Mouse (Mus musculus) forebrain, embryonic 15.5 days (tissue): ENCODE results near the gene Scg3. TPM values are rescaled to one million over a fixed set of nuclear protein-coding genes. Genes with fewer than 3 reads are reported as not detected.
"Not testable (repeated sequence)": the region's sequence is repeated elsewhere in the genome, so short reads cannot be mapped to it uniquely, and the experiment has no call there.

ENCODE experiments used
- ATAC-seq: fragments of 200-750 bp; cut with Nextera tagmentation; replicated peaks from 2 replicates; pipeline ENCODE4 v1.8.0; 2017; ENCODE audit warnings: mild to moderate bottlenecking, moderate TSS enrichment, moderate library complexity
- H3K27ac ChIP-seq: fragments of 300-500 bp; sonication (generic); replicated peaks from 2 replicates; pipeline ENCODE4 v1.5.1; 2015; ENCODE audit warnings: mild to moderate bottlenecking, inconsistent platforms
- H3K27me3 ChIP-seq: fragments of 300-500 bp; sonication (generic); 2 replicates; pipeline ENCODE4 v1.6.1; 2015; ENCODE audit warnings: inconsistent platforms
- H3K36me3 ChIP-seq: fragments of 300-500 bp; sonication (generic); 2 replicates; pipeline ENCODE4 v1.6.1; 2015; ENCODE audit warnings: mild to moderate bottlenecking, inconsistent platforms
- H3K4me1 ChIP-seq: fragments of 300-500 bp; sonication (generic); 2 replicates; pipeline ENCODE4 v1.6.1; 2015; ENCODE audit warnings: inconsistent platforms
- H3K4me2 ChIP-seq: fragments of 300-500 bp; sonication (generic); replicated peaks from 2 replicates; pipeline ENCODE4 v1.6.1; 2015; ENCODE audit warnings: mild to moderate bottlenecking, inconsistent platforms
- H3K4me3 ChIP-seq: fragments of 300-500 bp; sonication (generic); 2 replicates; pipeline ENCODE4 v1.5.1; 2015; ENCODE audit warnings: mild to moderate bottlenecking, inconsistent platforms
- H3K9ac ChIP-seq: fragments of 300-500 bp; sonication (generic); replicated peaks from 2 replicates; pipeline ENCODE4 v1.6.1; 2015; ENCODE audit warnings: mild to moderate bottlenecking, inconsistent platforms
- H3K9me3 ChIP-seq: fragments of 300-500 bp; sonication (generic); 2 replicates; pipeline ENCODE4 v1.6.1; 2016; ENCODE audit warnings: inconsistent platforms
- WGBS: fragments of 180-500 bp; shearing (Covaris S2); methylation state at CpG from one replicate; pipeline ENCODE4 v1.1.7; 2015; ENCODE audit warnings: mixed read lengths; 5-methylcytosine and 5-hydroxymethylcytosine counted together
- polyA plus RNA-seq: library from polyadenylated mRNA; unstranded; fragments of >200 nt; fragmentation: Nextera tagmentation; extraction: Ambion mirVana; gene quantifications from 2 replicates; pipeline ENCODE4 v1.2.1, GENCODE M21; 2015

Scg3 gene
- polyA plus RNA-seq, 1 experiment from 2014 or later = 123 TPM

- Histone ChIP-seq H3K9ac (no peak overlapping the region), H3K27me3 (no peaks in the 10 kb centered on the region), H3K9me3 (no peaks in the 10 kb centered on the region), H3K4me1 (no peaks in the 10 kb centered on the region), H3K4me2 (no peak overlapping the region), H3K4me3 (no peak overlapping the region), H3K36me3 (peaks cover 70% of the 10 kb centered on the region), H3K27ac (no peak overlapping the region)
- WGBS = 97% methylated on average over 8 of the region's 8 CpGs
- no peak for ATAC-seq
These were observed 22.9 kb downstream of the Scg3 start for GRCm38 (mm10) chr9:75660917-75661316.

GRCm38 (mm10) chr9:75656456-75656855, 27.4 kb downstream of the Scg3 start:
- not testable (repeated sequence) for H3K27ac ChIP-seq, H3K9ac ChIP-seq, H3K4me1 ChIP-seq, H3K27me3 ChIP-seq, H3K4me3 ChIP-seq, H3K4me2 ChIP-seq, ATAC-seq, H3K9me3 ChIP-seq
- peaks cover 67% of the 10 kb centered on the region for H3K36me3 ChIP-seq
- 86% methylated on average over 3 of the region's 3 CpGs for WGBS

GRCm38 (mm10) chr9:75653981-75654911, 29.6 kb downstream of the Scg3 start:
- Histone ChIP-seq H3K4me3 (no peak overlapping the region), H3K9ac (no peak overlapping the region), H3K36me3 (peaks cover 68% of the 10 kb centered on the region), H3K4me1 (no peaks in the 10 kb centered on the region), H3K4me2 (no peak overlapping the region), H3K9me3 (no peaks in the 10 kb centered on the region), H3K27ac (no peak overlapping the region), H3K27me3 (no peaks in the 10 kb centered on the region)
- 63% methylated on average over 12 of the region's 12 CpGs for WGBS
- no peak for ATAC-seq

- Histone ChIP-seq H3K4me3 (no peak overlapping the region), H3K4me1 (no peaks in the 10 kb centered on the region), H3K36me3 (peaks cover 66% of the 10 kb centered on the region), H3K27ac (no peak overlapping the region), H3K4me2 (no peak overlapping the region), H3K27me3 (no peaks in the 10 kb centered on the region), H3K9ac (no peak overlapping the region), H3K9me3 (no peaks in the 10 kb centered on the region)
- 89% methylated on average over 3 of the region's 3 CpGs for WGBS
- ATAC-seq = no peak
These were observed 38.5 kb downstream of the Scg3 start for GRCm38 (mm10) chr9:75645405-75645804.

GRCm38 (mm10) chr9:75634226-75634625, 49.6 kb downstream of the Scg3 start:
- H3K4me1 ChIP-seq = no peaks in the 10 kb centered on the region
- WGBS = 80% methylated on average over 4 of the region's 4 CpGs
- no peaks in the 10 kb centered on the region for H3K9me3 ChIP-seq
- H3K4me3 ChIP-seq = no peak overlapping the region
- no peaks in the 10 kb centered on the region for H3K36me3 ChIP-seq
- no peaks in the 10 kb centered on the region for H3K27me3 ChIP-seq
- H3K27ac ChIP-seq = no peak overlapping the region
- no peak overlapping the region for H3K4me2 ChIP-seq
- ATAC-seq = no peak
- no peak overlapping the region for H3K9ac ChIP-seq

GRCm38 (mm10) chr9:75633603-75634002, 50.3 kb downstream of the Scg3 start:
- Histone ChIP-seq H3K9ac (no peak overlapping the region), H3K9me3 (no peaks in the 10 kb centered on the region), H3K4me2 (no peak overlapping the region), H3K4me1 (no peaks in the 10 kb centered on the region), H3K27ac (no peak overlapping the region), H3K36me3 (no peaks in the 10 kb centered on the region), H3K4me3 (no peak overlapping the region), H3K27me3 (no peaks in the 10 kb centered on the region)
- WGBS = 93% methylated on average over 8 of the region's 8 CpGs
- no peak for ATAC-seq

- no peak overlapping the region for H3K9ac ChIP-seq
- 21% methylated on average over 1 of the region's 1 CpGs for WGBS
These were observed 51.0 kb downstream of the Scg3 start for GRCm38 (mm10) chr9:75632902-75633301.

GRCm38 (mm10) chr9:75632111-75632510, 51.7 kb downstream of the Scg3 start:
- ATAC-seq = no peak
- Histone ChIP-seq H3K27ac (no peak overlapping the region), H3K4me1 (no peaks in the 10 kb centered on the region), H3K9me3 (no peaks in the 10 kb centered on the region), H3K9ac (no peak overlapping the region), H3K4me3 (no peak overlapping the region), H3K36me3 (no peaks in the 10 kb centered on the region), H3K27me3 (no peaks in the 10 kb centered on the region), H3K4me2 (no peak overlapping the region)
- WGBS = 62% methylated on average over 10 of the region's 10 CpGs

More at GRCm38 (mm10) chr9:75632902-75633301, 51.0 kb downstream of the Scg3 start:
- no peaks in the 10 kb centered on the region for H3K36me3 ChIP-seq
- no peaks in the 10 kb centered on the region for H3K9me3 ChIP-seq
- no peak overlapping the region for H3K4me2 ChIP-seq
- ATAC-seq = 0 out of 2 replicates have a peak, but pooled peaks have one; percentile 27
- H3K4me3 ChIP-seq = no peak overlapping the region
- H3K27me3 ChIP-seq = no peaks in the 10 kb centered on the region
- H3K27ac ChIP-seq = no peak overlapping the region
- no peaks in the 10 kb centered on the region for H3K4me1 ChIP-seq

GRCm38 (mm10) chr9:75630823-75631454, 52.9 kb downstream of the Scg3 start:
- no peak for ATAC-seq
- no peak overlapping the region for H3K4me3 ChIP-seq
- 86% methylated on average over 8 of the region's 8 CpGs for WGBS
- H3K9ac ChIP-seq = no peak overlapping the region
- H3K36me3 ChIP-seq = no peaks in the 10 kb centered on the region
- no peaks in the 10 kb centered on the region for H3K27me3 ChIP-seq
- peaks cover 9% of the 10 kb centered on the region for H3K4me1 ChIP-seq
- H3K4me2 ChIP-seq = no peak overlapping the region
- no peak overlapping the region for H3K27ac ChIP-seq
- H3K9me3 ChIP-seq = no peaks in the 10 kb centered on the region

GRCm38 (mm10) chr9:75626308-75626604, 57.6 kb downstream of the Scg3 start:
- peak overlapping the region; percentile 88 for H3K4me2 ChIP-seq
- H3K4me1 ChIP-seq = peaks cover 15% of the 10 kb centered on the region
- peak overlapping the region; percentile 91 for H3K27ac ChIP-seq
- no peak for ATAC-seq
- H3K27me3 ChIP-seq = no peaks in the 10 kb centered on the region
- WGBS = 1% methylated on average over 14 of the region's 14 CpGs
- no peaks in the 10 kb centered on the region for H3K9me3 ChIP-seq
- peak overlapping the region; percentile 87 for H3K4me3 ChIP-seq
- peak overlapping the region; percentile 87 for H3K9ac ChIP-seq
- H3K36me3 ChIP-seq = no peaks in the 10 kb centered on the region

GRCm38 (mm10) chr9:75625556-75626307, 58.1 kb downstream of the Scg3 start, which contains the start of gene Lysmd2:
TSS of gene Lysmd2 (plus strand) at chr9:75625741.
- peak within 1 kb of the TSS; percentile 88 for H3K4me2 ChIP-seq
- peak within 1 kb of the TSS; percentile 91 for H3K27ac ChIP-seq
- peak within 1 kb of the TSS; percentile 87 for H3K4me3 ChIP-seq
- H3K36me3 ChIP-seq = no peaks in the 10 kb centered on the region
- H3K9ac ChIP-seq = peak within 1 kb of the TSS; percentile 87
- H3K4me1 ChIP-seq = peaks cover 15% of the 10 kb centered on the region
- no peaks in the 10 kb centered on the region for H3K27me3 ChIP-seq
- peak; percentile 91 for ATAC-seq
- under 1% methylated on average over 77 of the region's 94 CpGs for WGBS
- H3K9me3 ChIP-seq = no peaks in the 10 kb centered on the region
